Mouse (Mus musculus) urinary bladder, adult 2 months (tissue): ENCODE data around the gene Gm19345. TPM values are rescaled to one million over a fixed set of nuclear protein-coding genes. Genes with fewer than 3 reads are reported as not detected.

ENCODE experiments used
- DNase-seq: peaks from one replicate; pipeline ENCODE4 v3.0.0; 2022; ENCODE audit warnings: low spot score
- polyA plus RNA-seq: library from polyadenylated mRNA; depleted of rRNA; stranded (reverse); fragments of >200 nt; gene quantifications from 2 replicates; pipeline ENCODE4 v1.2.3, GENCODE M21; 2012; rRNA removed

Gm19345 gene
- polyA plus RNA-seq, 1 experiment = 0.08 TPM

DNA sequence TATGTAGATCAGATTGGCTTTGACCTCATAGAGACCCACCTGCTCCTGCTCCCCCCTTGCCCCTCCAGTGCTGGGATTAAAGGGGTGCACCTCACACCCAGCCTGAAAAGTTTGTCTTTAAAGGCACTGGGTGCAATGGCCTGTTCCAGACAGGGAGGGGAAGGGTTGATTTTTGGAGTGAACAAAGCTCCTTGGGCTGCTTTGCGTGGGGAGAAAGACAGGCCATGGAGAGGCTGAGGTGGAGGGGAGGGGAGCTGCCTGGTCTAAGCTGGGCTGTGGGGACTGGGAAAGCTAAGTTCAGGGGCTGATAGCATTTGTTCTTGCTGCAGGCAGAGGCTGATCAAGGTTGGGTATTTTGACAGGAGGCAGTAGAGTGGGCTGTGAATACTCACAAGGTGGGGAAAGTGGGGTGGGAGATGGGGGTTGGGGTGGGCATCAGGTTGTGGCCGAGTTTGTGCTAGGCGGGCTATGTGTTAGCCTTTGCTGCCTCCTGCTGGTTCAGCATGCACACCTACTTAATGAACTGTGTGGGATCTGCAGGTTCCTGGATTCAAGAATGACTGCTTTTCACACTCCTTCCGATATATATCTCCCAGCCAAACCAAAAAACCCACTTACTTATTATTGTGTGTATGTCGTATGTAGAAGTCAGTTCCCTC is 20.3 kb downstream of the Gm19345 start:
- no peak for DNase-seq

DNA sequence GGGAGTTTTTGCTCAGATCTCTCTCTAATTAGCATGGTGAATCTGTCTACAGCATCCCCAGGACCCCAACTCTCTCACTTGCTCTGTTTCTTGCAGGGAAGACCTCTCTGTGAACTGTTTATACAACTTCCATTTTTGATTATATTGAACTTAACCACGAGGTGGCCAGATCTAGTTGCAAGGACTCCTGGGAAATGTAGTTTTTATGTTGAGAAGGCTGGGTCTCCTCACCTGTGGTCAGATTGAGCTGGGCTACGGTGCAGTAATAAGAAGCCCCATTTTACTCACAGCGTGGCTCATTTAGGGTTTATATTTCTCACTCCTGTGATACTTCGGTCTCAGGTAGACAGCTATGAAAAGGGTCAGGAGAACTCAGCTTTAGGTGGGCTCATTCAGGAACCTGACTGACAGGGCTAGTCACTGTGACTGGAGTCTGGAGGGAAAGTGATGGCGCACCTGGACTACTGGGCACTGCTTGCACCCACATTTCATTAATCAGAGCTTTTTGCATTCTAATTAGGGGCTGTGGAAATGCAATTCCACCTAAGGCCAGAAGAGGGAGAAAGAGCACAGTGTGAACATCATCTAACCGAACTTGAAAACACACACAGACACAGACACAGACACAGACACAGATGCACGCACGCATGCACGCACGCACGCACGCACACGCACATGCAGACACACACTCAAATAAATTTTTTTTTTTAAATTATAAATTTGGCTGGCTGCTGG is 24.3 kb downstream of the Gm19345 start:
- no peak for DNase-seq

DNA sequence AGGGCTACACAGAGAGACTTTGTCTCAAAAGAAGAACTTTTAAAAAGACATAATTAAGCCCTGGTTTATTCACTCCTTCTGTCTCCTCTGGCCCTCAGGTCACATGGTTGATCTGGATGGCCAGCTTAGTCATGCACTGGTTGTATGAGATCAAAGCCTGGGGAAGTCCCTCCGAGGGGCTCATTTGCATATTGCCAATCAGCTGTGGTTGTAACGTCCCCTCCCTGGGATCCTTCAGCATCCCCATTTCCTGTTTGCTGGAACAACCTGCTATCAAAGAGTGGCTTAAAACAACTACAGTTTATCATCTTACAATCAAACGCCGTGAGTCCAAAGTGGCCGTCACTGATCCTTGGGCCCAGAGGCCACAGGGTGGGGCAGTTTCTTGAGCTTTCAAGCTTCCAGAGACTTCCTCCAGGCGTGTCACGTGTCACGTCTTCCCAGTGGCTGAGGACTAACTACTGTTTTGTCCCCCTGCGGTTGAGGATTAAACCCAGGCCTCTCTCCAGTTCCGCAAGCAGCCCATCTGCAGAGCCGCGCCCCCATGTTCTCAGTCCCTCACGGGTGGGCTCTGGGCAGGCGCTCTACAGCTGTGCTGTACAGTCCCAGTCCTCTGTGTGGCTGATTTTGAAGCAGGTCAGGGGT is 25.1 kb downstream of the Gm19345 start:
- DNase-seq = no peak

DNA sequence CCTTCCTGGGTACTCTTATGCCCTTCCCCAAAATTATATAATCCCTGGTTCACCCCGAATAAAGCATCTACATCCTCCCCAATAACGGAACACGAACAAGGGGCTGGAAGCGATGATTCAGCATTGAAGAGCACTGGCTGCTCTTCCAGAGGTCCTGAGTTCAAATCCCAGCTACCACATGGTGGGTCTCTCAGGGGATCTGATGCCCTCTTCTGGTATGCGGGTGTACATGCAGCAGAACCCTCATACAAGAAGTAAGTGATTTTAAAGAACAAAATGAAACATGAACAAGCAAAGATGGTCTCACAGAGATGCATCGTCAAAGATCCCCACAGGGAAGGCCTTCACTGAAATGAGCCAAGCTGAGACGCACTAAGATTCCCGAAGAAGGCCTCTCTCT is 29.0 kb downstream of the Gm19345 start:
- DNase-seq = no peak

DNA sequence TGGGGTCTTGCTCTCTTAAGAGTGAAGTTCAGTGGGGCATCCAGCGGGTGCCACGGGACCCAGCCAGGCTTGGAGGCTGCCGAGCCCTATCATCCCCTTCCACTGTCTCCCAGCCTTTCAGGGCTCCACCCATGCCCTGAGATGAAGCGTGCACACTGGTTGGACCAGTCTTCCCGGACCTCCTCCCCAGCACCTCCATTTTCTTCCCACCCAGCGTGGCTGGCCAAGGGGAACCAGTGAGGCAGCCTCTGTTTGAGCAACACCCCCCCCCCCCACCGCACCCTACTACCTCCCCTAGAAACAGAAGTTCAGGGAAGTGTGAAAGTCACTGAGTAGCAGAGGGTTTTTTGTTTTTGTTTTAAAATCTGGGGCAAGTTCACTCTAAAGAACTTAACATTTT is 36.0 kb downstream of the Gm19345 start, which contains the start of gene Ceacam19:
Gene Ceacam19, minus strand, starts transcription at position 117 of the 400 bp plus-strand sequence.
- DNase-seq = no peak

DNA sequence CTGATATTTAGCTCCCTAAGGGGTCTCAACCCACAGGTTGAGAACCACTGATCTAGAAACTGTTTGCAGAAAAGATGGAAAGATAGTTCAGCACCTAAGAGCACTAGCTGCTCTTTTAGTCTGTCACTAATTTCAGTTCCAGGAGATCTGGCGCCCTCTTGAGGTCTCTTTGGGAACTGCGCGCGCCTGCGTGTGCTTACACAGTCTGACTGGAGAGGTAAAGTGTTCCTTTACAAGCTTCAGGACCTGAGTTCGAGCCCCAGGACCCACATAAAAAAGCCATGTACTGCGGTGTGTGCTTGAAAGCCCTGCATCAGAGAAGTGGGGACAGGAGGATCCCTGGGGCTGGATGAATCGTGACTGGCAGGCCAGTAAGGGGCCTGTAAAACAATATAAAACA is 38.1 kb downstream of the Gm19345 start:
- DNase-seq = no peak

Other genes with a start within 250 kb of the Gm19345 start
- gene Clasrp, start 247.5 kb upstream of the Gm19345 start, polyA plus RNA-seq = 68.9 and 76.5 TPM in 2 replicates
- 22.5 and 23.5 TPM in 2 replicates for gene Relb, start 222.6 kb upstream of the Gm19345 start, polyA plus RNA-seq
- 54.8 and 64.2 TPM in 2 replicates for gene Clptm1, start 187.0 kb upstream of the Gm19345 start, polyA plus RNA-seq
- gene Apoc2, start 174.1 kb upstream of the Gm19345 start, polyA plus RNA-seq = 0.86 and 1.1 TPM in 2 replicates
- gene Gm44805, start 170.6 kb upstream of the Gm19345 start, polyA plus RNA-seq = not detected in 2 replicates
- gene Apoc4, start 170.5 kb upstream of the Gm19345 start, polyA plus RNA-seq = 0.19 and 0.28 TPM in 2 replicates
- 54.0 and 72.3 TPM in 2 replicates for gene Apoc1, start 159.3 kb upstream of the Gm19345 start, polyA plus RNA-seq
- gene Apoe, start 152.8 kb upstream of the Gm19345 start, polyA plus RNA-seq = 1,139 and 1,516 TPM in 2 replicates
- 50.6 and 62.6 TPM in 2 replicates for gene Tomm40, start 136.6 kb upstream of the Gm19345 start, polyA plus RNA-seq
- 37.9 and 38.6 TPM in 2 replicates for gene Nectin2, start 101.5 kb upstream of the Gm19345 start, polyA plus RNA-seq
- gene Bcam, start 81.0 kb upstream of the Gm19345 start, polyA plus RNA-seq = 171 and 177 TPM in 2 replicates
- 25.6 and 37.5 TPM in 2 replicates for gene Cblc, start 55.2 kb upstream of the Gm19345 start, polyA plus RNA-seq
- gene Bcl3, start 29.2 kb upstream of the Gm19345 start, polyA plus RNA-seq = 10.8 and 10.9 TPM in 2 replicates
- gene Ceacam16, start 9.3 kb downstream of the Gm19345 start, polyA plus RNA-seq = 0.12 TPM in 1 of 2 replicates, not detected in the other
- 0.72 and 0.81 TPM in 2 replicates for gene Ceacam19, start 36.0 kb downstream of the Gm19345 start, polyA plus RNA-seq
- gene Pvr, start 69.2 kb downstream of the Gm19345 start, polyA plus RNA-seq = 15.2 and 16.8 TPM in 2 replicates
- 0.10 and 0.19 TPM in 2 replicates for gene Igsf23, start 98.8 kb downstream of the Gm19345 start, polyA plus RNA-seq
- gene Ceacam20, start 113.4 kb downstream of the Gm19345 start, polyA plus RNA-seq = not detected in 2 replicates
- not detected in 2 replicates for gene Nlrp9b, start 139.5 kb downstream of the Gm19345 start, polyA plus RNA-seq
- not detected in 2 replicates for gene Vmn1r91, start 247.7 kb downstream of the Gm19345 start, polyA plus RNA-seq